Mouse (Mus musculus) midbrain, postnatal 0 days (tissue): Measurements from ENCODE around the gene Rbp7. TPM values are rescaled to one million over a fixed set of nuclear protein-coding genes. Genes with fewer than 3 reads are reported as not detected.
A peak's percentile ranks its signal among the peaks of the same experiment; 100 is the strongest.
"Not testable (repeated sequence)": the region's sequence is repeated elsewhere in the genome, so short reads cannot be mapped to it uniquely, and the experiment has no call there.

ENCODE experiments used
- ATAC-seq: fragments of 200-750 bp; cut with Nextera tagmentation; 2 replicates; pipeline ENCODE4 v1.8.0; 2017; ENCODE audit warnings: moderate number of reproducible peaks, mild to moderate bottlenecking, moderate TSS enrichment, moderate library complexity; ENCODE audit not compliant: low FRiP score
- DNase-seq: peaks from one replicate; pipeline ENCODE4 v3.0.0-alpha.2; 2015; ENCODE audit warnings: low spot score
- H3K27ac ChIP-seq: fragments of 300-500 bp; sonication (generic); 2 replicates; pipeline ENCODE4 v1.5.1; 2014; ENCODE audit warnings: low read depth, mild to moderate bottlenecking, low read length, mixed read lengths
- H3K27me3 ChIP-seq: fragments of 300-500 bp; sonication (generic); 2 replicates; pipeline ENCODE4 v1.6.1; 2014; ENCODE audit warnings: low read length, control low read depth, mixed read lengths; ENCODE audit not compliant: insufficient read depth
- H3K36me3 ChIP-seq: fragments of 300-500 bp; sonication (generic); 2 replicates; pipeline ENCODE4 v1.6.1; 2014; ENCODE audit warnings: low read length, control low read depth, mixed read lengths; ENCODE audit not compliant: insufficient read depth
- H3K4me1 ChIP-seq: fragments of 300-500 bp; sonication (generic); 2 replicates; pipeline ENCODE4 v1.6.1; 2014; ENCODE audit warnings: mild to moderate bottlenecking, control low read depth, antibody characterized with exemption, low read length, mixed read lengths; ENCODE audit not compliant: insufficient read depth
- H3K4me2 ChIP-seq: fragments of 300-500 bp; sonication (generic); 2 replicates; pipeline ENCODE4 v1.6.1; 2014; ENCODE audit warnings: low read depth, mild to moderate bottlenecking, low read length, mixed read lengths; ENCODE audit not compliant: poor library complexity, severe bottlenecking
- H3K4me3 ChIP-seq: fragments of 300-500 bp; sonication (generic); 2 replicates; pipeline ENCODE4 v1.5.1; 2014; ENCODE audit warnings: low read depth, mild to moderate bottlenecking, low read length, moderate library complexity
- H3K9ac ChIP-seq: fragments of 300-500 bp; sonication (generic); replicated peaks from 2 replicates; pipeline ENCODE4 v1.6.1; 2014; ENCODE audit warnings: mild to moderate bottlenecking, low read length, moderate library complexity, mixed read lengths; ENCODE audit not compliant: poor library complexity, severe bottlenecking
- H3K9me3 ChIP-seq: fragments of 300-500 bp; sonication (generic); 2 replicates; pipeline ENCODE4 v1.6.1; 2016; ENCODE audit warnings: low read length, control low read depth
- CTCF ChIP-seq: IDR thresholded peaks from 2 replicates; pipeline ENCODE4 v1.5.1; 2016; ENCODE audit warnings: antibody characterized with exemption, mild to moderate bottlenecking
- WGBS: fragments of 180-500 bp; shearing (Covaris S2); extraction: QIAGEN DNeasy Blood & Tissue Kit; methylation state at CpG from one replicate; pipeline ENCODE4 v1.1.7; 2014; 5-methylcytosine and 5-hydroxymethylcytosine counted together
- polyA plus RNA-seq: library from polyadenylated mRNA; unstranded; fragments of >200 nt; fragmentation: Nextera tagmentation; extraction: Ambion mirVana; gene quantifications from 2 replicates; pipeline ENCODE4 v1.2.1, GENCODE M21; 2015
- total RNA-seq: library from RNA; depleted of rRNA; stranded (reverse); fragments of >200 nt; gene quantifications from 2 replicates; pipeline ENCODE4 v1.2.3, GENCODE M21; 2014

The Rbp7 gene
- total and polyA plus RNA-seq, 2 experiments from 2014 or later: 0.44 TPM; not detected in 1

- WGBS: 58% methylated on average over 3 of the region's 3 CpGs
- no peak for TF ChIP-seq CTCF
- H3K9me3 ChIP-seq: no peaks in the 10 kb centered on the region
- H3K27ac ChIP-seq: no peak overlapping the region
- H3K36me3 ChIP-seq: no peaks in the 10 kb centered on the region
- no peak for DNase-seq
- H3K27me3 ChIP-seq: no peaks in the 10 kb centered on the region
- no peak for ATAC-seq
- H3K4me3 ChIP-seq: no peak overlapping the region
- H3K9ac ChIP-seq: no peak overlapping the region
- no peaks in the 10 kb centered on the region for H3K4me1 ChIP-seq
- no peak overlapping the region for H3K4me2 ChIP-seq
These were observed 12.3 kb downstream of the Rbp7 start for GRCm38 (mm10) chr4:149442436-149442835.

- ATAC-seq (no peak), DNase-seq (no peak)
- Histone ChIP-seq H3K4me1 (no peaks in the 10 kb centered on the region), H3K36me3 (no peaks in the 10 kb centered on the region), H3K9ac (no peak overlapping the region), H3K27ac (no peak overlapping the region), H3K9me3 (no peaks in the 10 kb centered on the region), H3K4me2 (no peak overlapping the region), H3K4me3 (no peak overlapping the region), H3K27me3 (no peaks in the 10 kb centered on the region)
- 74% methylated on average over 8 of the region's 8 CpGs for WGBS
- no peak for TF ChIP-seq CTCF
These were observed 14.2 kb downstream of the Rbp7 start for GRCm38 (mm10) chr4:149440576-149440975.

- DNase-seq, H3K27me3 ChIP-seq, ATAC-seq, H3K4me2 ChIP-seq, H3K27ac ChIP-seq, H3K9me3 ChIP-seq, H3K4me3 ChIP-seq, H3K4me1 ChIP-seq, H3K9ac ChIP-seq, H3K36me3 ChIP-seq: not testable (repeated sequence)
- WGBS: 58% methylated on average over 1 of the region's 1 CpGs
These were observed 22.9 kb downstream of the Rbp7 start for GRCm38 (mm10) chr4:149431887-149432286.

- H3K36me3 ChIP-seq: no peaks in the 10 kb centered on the region
- no peak for DNase-seq
- H3K27me3 ChIP-seq: no peaks in the 10 kb centered on the region
- no peak for ATAC-seq
- H3K27ac ChIP-seq: no peak overlapping the region
- H3K9me3 ChIP-seq: no peaks in the 10 kb centered on the region
- 77% methylated on average over 5 of the region's 5 CpGs for WGBS
- no peak for TF ChIP-seq CTCF
- no peaks in the 10 kb centered on the region for H3K4me1 ChIP-seq
- H3K4me3 ChIP-seq: no peak overlapping the region
- H3K9ac ChIP-seq: no peak overlapping the region
- no peak overlapping the region for H3K4me2 ChIP-seq
These were observed 25.2 kb downstream of the Rbp7 start for GRCm38 (mm10) chr4:149429592-149429991.

- H3K4me3 ChIP-seq: peak within 1 kb of the TSS; percentile 95
- H3K27me3 ChIP-seq: no peaks in the 10 kb centered on the region
- no peaks in the 10 kb centered on the region for H3K9me3 ChIP-seq
- ATAC-seq (peak; percentile 95), DNase-seq (peak; percentile 100)
- peak within 1 kb of the TSS; percentile 66 for H3K4me2 ChIP-seq
- peaks cover 6% of the 10 kb centered on the region; the same call in 1 of the 2 replicates for H3K4me1 ChIP-seq
- no peak; the same call in 1 of the 2 replicates for TF ChIP-seq CTCF
- peak within 1 kb of the TSS; percentile 96 for H3K27ac ChIP-seq
- H3K9ac ChIP-seq: peak within 1 kb of the TSS; percentile 69
- H3K36me3 ChIP-seq: no peaks in the 10 kb centered on the region
- WGBS: 0% methylated on average over 43 of the region's 50 CpGs
These were observed 28.2 kb downstream of the Rbp7 start, which contains the start of gene Ube4b for GRCm38 (mm10) chr4:149426325-149427199. Gene Ube4b, minus strand, starts transcription at chr4:149426749.

GRCm38 (mm10) chr4:149425801-149426292 is 28.9 kb downstream of the Rbp7 start:
- WGBS: under 1% methylated on average over 33 of the region's 35 CpGs
- ATAC-seq (no peak), DNase-seq (peak; percentile 62)
- Histone ChIP-seq H3K9ac (peak overlapping the region; percentile 69), H3K9me3 (no peaks in the 10 kb centered on the region), H3K27ac (peak overlapping the region; percentile 96), H3K4me2 (peak overlapping the region; percentile 66), H3K36me3 (no peaks in the 10 kb centered on the region), H3K27me3 (no peaks in the 10 kb centered on the region), H3K4me1 (peaks cover 8% of the 10 kb centered on the region; the same call in 1 of the 2 replicates), H3K4me3 (peak overlapping the region; percentile 95)
- TF ChIP-seq CTCF: no peak
